Mouse (Mus musculus) thymus, adult 2 months (tissue): Measurements from ENCODE around the gene Top3b. TPM values are rescaled to one million over a fixed set of nuclear protein-coding genes. Genes with fewer than 3 reads are reported as not detected.

Experiments
- DNase-seq: peaks from one replicate; pipeline ENCODE4 v3.0.0; 2021
- H3K27ac ChIP-seq: fragments of 200-500 bp; 2 replicates; pipeline ENCODE4 v1.5.1; 2012; ENCODE audit warnings: low read length, control low read depth; ENCODE audit not compliant: control insufficient read depth, insufficient read depth
- H3K27me3 ChIP-seq: fragments of 200-500 bp; 2 replicates; pipeline ENCODE4 v1.6.1; 2012; ENCODE audit warnings: mild to moderate bottlenecking, low read length, moderate library complexity, mixed read lengths; ENCODE audit not compliant: control insufficient read depth, insufficient read depth
- H3K36me3 ChIP-seq: fragments of 200-500 bp; 2 replicates; pipeline ENCODE4 v1.6.1; 2012; ENCODE audit warnings: mild to moderate bottlenecking, low read length, moderate library complexity; ENCODE audit not compliant: control insufficient read depth, insufficient read depth
- H3K4me1 ChIP-seq: fragments of 200-500 bp; replicated peaks from 2 replicates; pipeline ENCODE4 v1.6.1; 2012; ENCODE audit warnings: low read length; ENCODE audit not compliant: control insufficient read depth, insufficient read depth
- H3K4me3 ChIP-seq: fragments of 200-500 bp; 2 replicates; pipeline ENCODE4 v1.5.1; 2012; ENCODE audit warnings: mild to moderate bottlenecking, low read length, control low read depth, moderate library complexity; ENCODE audit not compliant: control insufficient read depth, insufficient read depth
- CTCF ChIP-seq: fragments of 200-500 bp; IDR thresholded peaks from 2 replicates; pipeline ENCODE4 v1.5.1; 2012; ENCODE audit warnings: mild to moderate bottlenecking, control low read depth, low read length, moderate library complexity, borderline replicate concordance; ENCODE audit not compliant: control insufficient read depth, poor library complexity, insufficient read depth; ENCODE audit errors: extremely low read depth
- POLR2A ChIP-seq: fragments of 200-500 bp; IDR thresholded peaks from 2 replicates; pipeline ENCODE4 v1.6.1; 2012; ENCODE audit warnings: mild to moderate bottlenecking, low read length, control low read depth, moderate library complexity; ENCODE audit not compliant: control insufficient read depth, poor library complexity, insufficient read depth; ENCODE audit errors: extremely low read depth
- WGBS: fragments of 180-500 bp; shearing (Covaris S2); methylation state at CpG from one replicate; pipeline ENCODE4 v1.1.7; 2018; 5-methylcytosine and 5-hydroxymethylcytosine counted together
- polyA plus RNA-seq: library from polyadenylated mRNA; depleted of rRNA; stranded (reverse); fragments of >200 nt; gene quantifications from 2 replicates; pipeline ENCODE4 v1.2.3, GENCODE M21; 2012; rRNA removed

Gene Top3b
- polyA plus RNA-seq, 1 experiment = 101 TPM

GRCm38 (mm10) chr16:16930326-16930725 is 59.8 kb downstream of the Top3b start:
- Histone ChIP-seq H3K36me3 (no peaks in the 10 kb centered on the region), H3K27ac (no peak overlapping the region), H3K4me1 (no peaks in the 10 kb centered on the region), H3K27me3 (no peaks in the 10 kb centered on the region), H3K4me3 (no peak overlapping the region)
- 97% methylated on average over 3 of the region's 3 CpGs for WGBS
- DNase-seq = no peak
- TF ChIP-seq CTCF (no peak), POLR2A (no peak)

- Histone ChIP-seq H3K4me3 (no peak overlapping the region), H3K27me3 (no peaks in the 10 kb centered on the region), H3K27ac (no peak overlapping the region), H3K36me3 (no peaks in the 10 kb centered on the region), H3K4me1 (no peaks in the 10 kb centered on the region)
- no peak for DNase-seq
- 86% methylated on average over 5 of the region's 5 CpGs for WGBS
- TF ChIP-seq CTCF (no peak), POLR2A (no peak)
Observed at GRCm38 (mm10) chr16:16930810-16931296, 60.3 kb downstream of the Top3b start.

GRCm38 (mm10) chr16:16939543-16939942 is 69.0 kb downstream of the Top3b start:
- Histone ChIP-seq H3K27me3 (no peaks in the 10 kb centered on the region), H3K27ac (no peak overlapping the region), H3K36me3 (no peaks in the 10 kb centered on the region), H3K4me3 (no peak overlapping the region), H3K4me1 (no peaks in the 10 kb centered on the region)
- TF ChIP-seq CTCF (no peak), POLR2A (no peak)
- WGBS = 92% methylated on average over 9 of the region's 9 CpGs
- DNase-seq = no peak

- WGBS = 96% methylated on average over 2 of the region's 2 CpGs
- Histone ChIP-seq H3K27me3 (no peaks in the 10 kb centered on the region), H3K36me3 (no peaks in the 10 kb centered on the region), H3K27ac (no peak overlapping the region), H3K4me1 (no peaks in the 10 kb centered on the region), H3K4me3 (no peak overlapping the region)
- DNase-seq = no peak
- TF ChIP-seq POLR2A (no peak), CTCF (no peak)
Observed at GRCm38 (mm10) chr16:16941078-16941477, 70.5 kb downstream of the Top3b start.

Other genes with a start within 250 kb of the Top3b start
- not detected in 2 replicates for gene Olfr19, start 194.3 kb upstream of the Top3b start, polyA plus RNA-seq
- gene Spag6l, start 41.3 kb upstream of the Top3b start, polyA plus RNA-seq = 0.24 and 0.44 TPM in 2 replicates
- 0.61 and 0.93 TPM in 2 replicates for gene Igll1, start 6.8 kb upstream of the Top3b start, polyA plus RNA-seq
- gene Vpreb1, start 107 bp downstream of the Top3b start, polyA plus RNA-seq = 24.8 and 43.5 TPM in 2 replicates
- 24.7 and 26.0 TPM in 2 replicates for gene Ppm1f, start 25.7 kb downstream of the Top3b start, polyA plus RNA-seq
- gene Mapk1, start 112.6 kb downstream of the Top3b start, polyA plus RNA-seq = 126 and 145 TPM in 2 replicates
- gene Ypel1, start 199.0 kb downstream of the Top3b start, polyA plus RNA-seq = 3.8 and 5.7 TPM in 2 replicates
- gene Ppil2, start 240.5 kb downstream of the Top3b start, polyA plus RNA-seq = 163 and 176 TPM in 2 replicates